Mouse (Mus musculus) ovary, postnatal 10 days (tissue): ENCODE data around the gene Gm49661.

Experiments used
- DNase-seq: peaks from one replicate; pipeline ENCODE4 v3.0.0; 2022; ENCODE audit warnings: low spot score

Gm49661 gene

GRCm38 (mm10) chr8:84933767-84934559 is 35.3 kb downstream of the Gm49661 start:
- no peak for DNase-seq

DNA sequence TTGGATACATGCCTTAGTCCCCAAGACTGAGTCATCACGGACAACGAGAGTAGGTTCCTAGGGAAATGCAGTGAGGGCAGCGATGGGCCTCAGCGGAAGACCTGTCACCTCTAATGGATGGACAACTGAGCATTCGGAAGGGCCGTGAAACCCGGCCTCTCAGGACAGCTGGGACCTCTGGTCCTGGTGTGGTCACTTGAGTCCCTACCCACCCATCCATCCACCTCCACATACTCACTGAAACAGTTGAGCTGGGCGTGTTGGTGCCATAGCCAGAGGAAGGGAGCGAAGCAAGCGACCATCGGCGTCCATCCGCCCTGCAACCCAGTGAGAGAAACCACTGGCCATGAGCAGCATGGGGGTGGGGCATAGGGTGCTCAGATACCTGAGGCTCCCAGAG is 38.7 kb downstream of the Gm49661 start:
- DNase-seq: no peak

DNA sequence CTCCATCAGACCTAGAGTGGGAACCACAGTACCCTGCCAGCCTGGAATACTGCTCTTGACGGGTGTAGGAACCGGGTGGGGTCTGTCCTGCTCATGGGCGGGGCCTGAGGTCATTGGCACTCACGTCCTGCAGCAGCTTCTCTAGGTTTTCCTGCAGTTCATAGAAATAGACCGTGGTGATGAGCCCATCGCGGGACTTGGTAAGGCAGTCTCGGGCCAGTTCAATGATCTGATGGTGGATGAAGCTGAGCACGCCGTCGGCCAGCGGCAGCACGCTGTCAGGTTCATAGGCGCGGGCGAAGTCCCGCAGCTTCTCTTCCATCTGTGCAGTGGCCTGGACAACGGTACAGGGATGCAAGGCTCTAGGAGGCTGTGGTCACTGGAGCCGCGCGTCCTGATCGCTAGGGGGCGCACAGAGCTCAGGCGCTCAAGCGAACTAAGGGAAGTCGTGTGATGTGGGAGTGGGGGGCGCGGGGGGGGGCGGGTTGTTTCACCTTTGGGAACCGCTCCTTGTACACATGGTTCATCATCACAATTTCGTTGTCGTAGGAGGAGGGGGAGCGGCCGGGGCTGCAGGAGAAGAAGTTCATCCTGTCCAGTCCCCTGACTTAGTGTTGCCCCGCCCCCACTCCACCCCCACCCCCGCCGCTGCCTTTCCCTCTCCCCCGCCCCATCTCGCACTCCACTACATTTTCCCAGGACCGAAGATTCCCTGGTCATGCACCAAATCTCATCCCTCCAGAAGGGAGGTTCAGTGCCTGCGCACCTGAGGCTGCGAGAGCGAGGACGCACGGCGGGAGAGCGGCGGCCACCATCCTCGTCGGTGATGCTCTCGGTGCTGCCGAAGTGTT is 40.6 kb downstream of the Gm49661 start:
- DNase-seq: no peak

GRCm38 (mm10) chr8:84927513-84927912 is 41.7 kb downstream of the Gm49661 start:
- DNase-seq: no peak

GRCm38 (mm10) chr8:84925557-84925956 is 43.7 kb downstream of the Gm49661 start:
- DNase-seq: no peak

DNA sequence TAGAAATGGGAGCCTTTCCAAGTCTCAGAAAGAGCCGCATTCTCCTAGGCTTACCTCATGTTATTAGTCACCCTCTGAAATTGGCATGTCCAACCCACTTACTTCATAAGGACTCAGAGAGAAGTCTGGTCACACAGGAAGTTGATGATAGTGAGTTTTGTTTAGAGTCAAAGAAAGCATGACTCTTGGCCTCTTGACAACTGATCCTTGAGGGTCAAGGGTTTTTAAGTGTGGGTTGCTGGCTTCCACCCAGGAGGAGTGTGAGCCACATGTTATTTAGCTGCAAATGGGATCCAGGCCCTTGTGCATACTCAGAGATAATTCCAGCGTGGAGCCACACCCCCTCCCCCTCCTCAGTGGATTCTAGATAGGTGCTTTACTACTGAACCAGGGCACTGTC is 47.6 kb downstream of the Gm49661 start:
- DNase-seq: no peak

- DNase-seq: no peak
Observed at GRCm38 (mm10) chr8:84918646-84919045, 50.6 kb downstream of the Gm49661 start.

DNA sequence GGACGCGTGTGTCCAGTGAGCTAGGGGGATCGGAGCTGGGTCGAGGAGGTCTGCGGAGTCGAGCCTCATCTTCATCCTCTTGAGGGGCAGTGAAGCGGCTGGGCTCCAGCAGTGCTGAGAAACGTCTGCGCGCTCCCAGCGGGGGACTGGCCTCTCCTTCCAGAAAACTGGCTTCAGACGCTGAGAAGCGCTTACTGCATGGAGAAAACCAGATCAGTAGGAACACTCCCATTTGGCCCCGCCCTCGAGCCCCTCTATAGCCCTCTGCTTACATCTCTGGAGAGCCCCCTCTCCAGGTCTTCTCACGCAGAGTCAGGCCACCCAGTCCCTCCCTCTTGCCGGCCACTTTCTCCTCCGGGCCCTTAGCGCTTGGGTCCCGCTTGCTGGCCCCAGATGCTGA is 51.5 kb downstream of the Gm49661 start:
- DNase-seq: no peak
